Mouse (Mus musculus) heart, embryonic 11.5 days (tissue): ENCODE measurements around the gene Brd3os. TPM values are rescaled to one million over a fixed set of nuclear protein-coding genes. Genes with fewer than 3 reads are reported as not detected.

Source experiments
- microRNA-seq: library from miRNA; unstranded; fragments of <30 nt; microRNA quantifications from one replicate; pipeline ENCODE4, GENCODE M21; 2016; ENCODE audit warnings: borderline number of aligned reads
- polyA plus RNA-seq: library from polyadenylated mRNA; unstranded; fragments of >200 nt; fragmentation: Nextera tagmentation; extraction: Ambion mirVana; gene quantifications from 2 replicates; pipeline ENCODE4 v1.2.1, GENCODE M21; 2014

The Brd3os gene
- polyA plus RNA-seq, 1 experiment from 2014 or later = 3.1 TPM

Small RNA genes within 50 kb of the gene (microRNA-seq; reads per million reads assigned to microRNA genes)
- 0.34 reads per million for gene Gm24049
- gene Mir7578 = not detected

Other genes with a start within 250 kb of the Brd3os start
- gene Sardh, start 194.0 kb upstream of the Brd3os start, polyA plus RNA-seq = 12.9 and 15.1 TPM in 2 replicates
- gene Vav2, start 15.3 kb upstream of the Brd3os start, polyA plus RNA-seq = 3.4 and 4.7 TPM in 2 replicates
- 99.5 and 116 TPM in 2 replicates for gene Brd3, start 65.3 kb downstream of the Brd3os start, polyA plus RNA-seq
- 37.2 and 40.1 TPM in 2 replicates for gene Wdr5, start 72.8 kb downstream of the Brd3os start, polyA plus RNA-seq
- 4.2 and 5.2 TPM in 2 replicates for gene Rxra, start 234.1 kb downstream of the Brd3os start, polyA plus RNA-seq